Mouse (Mus musculus) embryo, embryonic 11 days (tissue): Measurements from ENCODE around the gene Tmc1.

ENCODE experiments used
- DNase-seq: peaks from one replicate; pipeline ENCODE4 v3.0.0-alpha.2; 2015

The Tmc1 gene

GRCm38 (mm10) chr19:20953874-20954273 lies at the start of gene Tmc1:
Gene Tmc1 (minus strand): TSS chr19:20954202.
- no peak for DNase-seq

DNA sequence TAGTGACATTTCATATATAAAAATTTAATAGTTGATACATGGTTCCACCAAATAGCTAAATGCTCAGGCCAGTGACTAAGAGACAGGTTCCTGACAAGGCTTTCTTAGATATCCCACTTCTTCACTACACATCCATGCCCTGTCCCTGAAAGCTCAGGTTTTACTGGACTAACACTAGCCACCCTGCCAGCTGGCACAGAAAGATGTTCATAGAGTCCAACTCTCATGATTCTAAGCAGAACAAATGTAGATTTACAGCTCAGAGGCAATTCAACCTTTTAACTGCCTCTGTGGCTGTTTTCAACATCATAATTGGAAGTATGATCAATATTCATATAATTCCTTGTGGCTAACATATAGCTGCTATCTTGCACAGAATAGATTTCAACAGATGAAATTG lies 47.5 kb upstream of the Tmc1 start:
- no peak for DNase-seq

GRCm38 (mm10) chr19:20979244-20979643 lies 25.2 kb upstream of the Tmc1 start:
- DNase-seq, result no peak

DNA sequence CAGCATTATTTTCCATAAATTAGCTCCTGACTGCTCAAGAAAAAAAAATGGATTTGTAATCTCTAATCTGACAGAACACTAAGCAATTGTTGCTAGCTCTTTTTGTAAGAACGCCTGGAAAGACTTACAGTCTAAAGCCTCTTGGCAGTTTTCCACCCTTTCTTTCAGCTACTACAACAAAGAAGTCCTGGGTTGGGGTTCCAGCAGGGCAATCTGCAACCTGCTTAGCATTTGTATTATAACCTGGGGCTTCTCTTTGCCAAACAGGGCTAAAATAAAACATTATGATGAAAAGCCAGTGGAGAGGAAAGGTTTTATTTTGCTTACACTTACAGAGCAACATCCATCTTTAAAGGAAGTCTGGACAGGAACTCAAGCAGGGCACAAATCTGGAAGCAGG lies 24.1 kb upstream of the Tmc1 start:
- DNase-seq, result peak; percentile 2

- no peak for DNase-seq
Observed at GRCm38 (mm10) chr19:20971926-20972325, 17.9 kb upstream of the Tmc1 start.

GRCm38 (mm10) chr19:20954815-20955214 lies 813 bp upstream of the Tmc1 start:
- DNase-seq, result no peak

DNA sequence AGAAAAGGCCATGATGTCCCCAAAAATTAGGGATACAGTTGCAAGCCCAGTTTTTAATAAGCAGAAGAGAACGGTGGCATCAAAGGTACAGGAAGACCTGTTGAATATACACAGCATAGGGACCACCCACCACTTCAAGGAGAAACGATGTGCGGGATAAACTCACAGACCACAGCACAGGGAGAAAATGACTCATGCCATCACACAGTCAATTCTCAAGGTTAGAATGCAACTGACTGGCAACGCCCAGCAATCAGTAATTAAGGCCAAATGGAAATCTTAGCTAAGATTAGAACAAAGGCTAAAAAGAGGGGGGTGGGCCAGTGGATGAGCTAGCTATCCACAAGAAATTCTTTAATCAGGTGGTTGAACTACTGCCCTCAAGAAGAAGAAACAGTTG lies 9.6 kb downstream of the Tmc1 start:
- no peak for DNase-seq

GRCm38 (mm10) chr19:20924282-20924681 lies 29.7 kb downstream of the Tmc1 start:
- no peak for DNase-seq

- peak; percentile 51 for DNase-seq
Observed at GRCm38 (mm10) chr19:20923336-20924211, 30.4 kb downstream of the Tmc1 start.

GRCm38 (mm10) chr19:20918241-20918640 lies 35.8 kb downstream of the Tmc1 start:
- no peak for DNase-seq

- DNase-seq, result no peak
Observed at GRCm38 (mm10) chr19:20915151-20915550, 38.9 kb downstream of the Tmc1 start.

GRCm38 (mm10) chr19:20910356-20910755 lies 43.6 kb downstream of the Tmc1 start:
- no peak for DNase-seq

DNA sequence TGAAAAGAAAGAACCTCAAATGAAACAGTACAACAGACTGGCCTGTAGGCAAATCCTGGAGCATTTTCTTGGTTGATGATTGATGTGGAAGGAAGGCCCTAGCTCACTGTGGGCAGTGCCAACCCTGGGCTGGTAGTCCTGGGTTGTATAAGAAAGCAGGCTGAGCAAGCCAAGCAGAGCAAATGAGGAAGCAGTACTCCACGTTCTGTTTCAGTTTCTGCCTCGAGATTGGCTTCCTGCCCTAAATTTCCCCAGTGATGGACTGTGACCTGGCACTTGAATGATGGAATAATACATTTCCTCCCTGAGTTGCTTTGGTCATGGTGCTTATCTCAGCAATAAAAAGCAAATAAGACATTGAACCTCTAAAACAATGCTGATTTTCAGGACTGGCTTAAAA lies 72.8 kb downstream of the Tmc1 start:
- no peak for DNase-seq

- no peak for DNase-seq
Observed at GRCm38 (mm10) chr19:20875881-20876280, 78.1 kb downstream of the Tmc1 start.

- DNase-seq, result no peak
Observed at GRCm38 (mm10) chr19:20861779-20862178, 92.2 kb downstream of the Tmc1 start.

GRCm38 (mm10) chr19:20860270-20860669 lies 93.7 kb downstream of the Tmc1 start:
- DNase-seq, result no peak

DNA sequence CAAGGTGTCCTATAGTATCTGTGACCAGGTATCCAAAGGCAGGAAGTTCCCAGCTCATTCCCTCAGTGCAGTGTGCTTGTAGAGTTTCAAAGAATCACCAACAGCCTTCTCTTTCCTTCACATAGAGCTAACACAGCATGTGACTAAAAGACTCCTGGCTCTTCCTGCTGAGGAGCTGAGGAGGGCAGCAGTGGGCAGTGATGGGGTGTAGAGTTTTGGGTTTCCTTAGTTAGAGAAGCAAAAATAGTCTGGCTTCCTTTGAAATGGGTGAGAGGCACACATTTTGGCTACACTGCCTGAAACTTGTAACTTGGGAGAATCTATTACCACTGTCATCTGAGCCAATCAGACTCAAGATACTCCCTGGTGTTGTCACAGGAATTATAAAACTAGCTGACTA lies 96.2 kb downstream of the Tmc1 start:
- DNase-seq, result no peak

DNA sequence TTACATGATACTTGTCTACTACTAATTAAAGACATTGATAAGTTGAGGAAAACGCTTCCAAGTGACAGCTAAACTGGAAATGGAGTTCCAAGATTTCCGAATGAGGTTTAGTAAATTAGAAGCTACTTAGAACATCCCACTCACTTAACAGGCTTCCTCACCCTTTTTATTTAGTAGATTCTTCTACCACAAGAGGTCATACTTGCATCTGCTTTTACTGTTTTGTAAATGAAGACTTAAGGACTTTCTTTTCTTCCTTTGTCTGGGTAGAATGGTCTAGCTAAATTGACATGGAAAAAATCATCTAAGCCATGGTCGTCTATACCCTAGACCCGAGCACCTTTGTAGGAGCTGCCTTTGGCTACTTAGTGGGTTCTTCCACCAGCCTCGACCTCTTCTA lies 105.1 kb downstream of the Tmc1 start:
- no peak for DNase-seq

- DNase-seq, result no peak
Observed at GRCm38 (mm10) chr19:20847476-20848073, 106.4 kb downstream of the Tmc1 start.

GRCm38 (mm10) chr19:20837422-20837821 lies 116.6 kb downstream of the Tmc1 start:
- no peak for DNase-seq

GRCm38 (mm10) chr19:20836055-20836845 lies 117.8 kb downstream of the Tmc1 start:
- peak; percentile 10 for DNase-seq

- no peak for DNase-seq
Observed at GRCm38 (mm10) chr19:20834895-20835294, 119.1 kb downstream of the Tmc1 start.

DNA sequence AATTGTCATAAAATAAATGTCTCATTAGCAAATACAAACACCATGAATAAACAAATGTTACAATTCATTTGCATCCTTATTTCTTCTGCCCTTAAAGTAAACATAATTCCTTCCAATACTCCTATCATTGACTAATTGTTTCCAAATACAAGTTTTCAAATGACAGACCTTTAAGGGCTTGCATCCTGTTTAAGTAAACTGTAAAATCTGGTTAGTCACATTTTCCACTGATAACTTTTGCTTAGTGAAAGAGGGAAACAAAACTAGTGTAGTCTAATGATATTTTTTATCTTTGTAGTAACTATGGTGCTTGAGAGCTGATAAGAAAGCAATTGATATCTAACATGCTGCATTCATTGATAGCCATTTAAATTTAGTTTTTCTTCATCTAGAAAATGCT lies 154.5 kb downstream of the Tmc1 start:
- no peak for DNase-seq
